Mouse (Mus musculus) erythroblast, adult 5-6 weeks (primary cell): ENCODE measurements at regions not wholly inside any gene's neighbourhood (a gene's known extent, or its start where the extent isn't known, plus 50 kb on each side); places are given as distances from the start of the nearest gene placed in this dataset.

Experiments
- ATAC-seq: replicated peaks from 2 replicates; pipeline ENCODE4 v1.8.0; 2016; ENCODE audit warnings: moderate number of reproducible peaks, mild to moderate bottlenecking, moderate TSS enrichment, inconsistent platforms; ENCODE audit not compliant: poor library complexity, low FRiP score, severe bottlenecking

DNA sequence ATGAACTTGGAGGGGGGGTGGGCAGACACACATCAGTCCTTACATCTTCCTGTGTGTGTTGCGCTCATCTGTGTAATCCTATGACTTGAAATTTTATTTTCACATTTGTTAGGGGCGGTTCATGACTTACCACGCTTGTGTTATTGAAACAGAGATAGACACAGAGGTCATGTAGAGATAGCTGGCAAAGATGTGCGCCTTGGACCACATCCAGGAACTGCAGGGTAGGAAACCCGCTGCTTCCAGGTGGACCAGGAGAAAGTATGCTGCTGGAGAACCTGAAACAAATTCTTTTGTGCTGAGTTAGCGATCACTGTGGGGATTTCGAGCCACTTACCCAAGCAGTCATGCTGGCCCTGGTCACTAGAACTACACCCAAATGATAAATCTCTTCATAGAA is 89.1 kb downstream of the Kcnj2 start:
- ATAC-seq: no peak

- no peak for ATAC-seq
Observed at GRCm38 (mm10) chr11:111155747-111156146, 89.8 kb downstream of the Kcnj2 start.

- no peak for ATAC-seq
Observed at GRCm38 (mm10) chr11:111159299-111159698, 93.3 kb downstream of the Kcnj2 start.

DNA sequence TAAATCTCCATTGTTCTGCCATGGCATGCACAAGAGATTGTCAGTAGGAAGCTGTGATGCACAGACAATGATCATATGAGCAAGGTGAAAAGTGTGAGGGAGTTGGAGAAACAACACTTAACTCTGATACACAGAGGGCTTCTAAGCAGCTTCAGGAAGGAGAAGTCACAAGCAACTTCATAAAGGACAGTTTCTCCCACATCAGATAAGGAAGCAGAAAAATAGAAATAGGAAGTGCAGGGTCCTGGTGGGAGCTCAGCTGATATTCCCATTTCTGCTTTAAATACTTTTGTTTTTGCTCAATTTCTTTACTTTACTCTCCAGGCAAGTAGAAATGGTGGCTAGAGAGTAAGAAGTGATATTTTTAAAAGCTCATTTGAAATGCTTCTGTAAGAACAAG is 98.9 kb downstream of the Kcnj2 start:
- no peak for ATAC-seq

- no peak for ATAC-seq
Observed at GRCm38 (mm10) chr11:111170174-111170800, 104.3 kb downstream of the Kcnj2 start.

DNA sequence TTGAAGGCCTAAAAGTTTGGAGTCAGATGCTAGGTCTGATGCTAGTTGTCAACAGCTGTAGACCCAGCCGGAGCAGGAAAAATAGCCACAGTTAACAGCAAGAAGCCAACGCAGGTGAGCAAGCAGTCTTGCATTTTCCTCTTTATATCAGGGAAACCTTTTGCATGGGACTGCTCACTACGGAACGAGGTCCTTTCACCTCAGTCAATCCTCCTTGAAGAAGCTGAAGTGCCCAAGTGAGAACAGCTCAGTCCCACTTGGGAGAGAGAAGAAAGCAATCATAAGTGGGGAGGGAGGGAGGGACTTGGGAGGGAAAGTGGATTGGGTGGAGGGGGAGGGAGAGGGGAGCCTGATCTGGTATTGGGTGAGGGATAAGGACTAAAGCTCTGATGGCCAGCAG is 107.6 kb downstream of the Kcnj2 start:
- ATAC-seq: no peak

DNA sequence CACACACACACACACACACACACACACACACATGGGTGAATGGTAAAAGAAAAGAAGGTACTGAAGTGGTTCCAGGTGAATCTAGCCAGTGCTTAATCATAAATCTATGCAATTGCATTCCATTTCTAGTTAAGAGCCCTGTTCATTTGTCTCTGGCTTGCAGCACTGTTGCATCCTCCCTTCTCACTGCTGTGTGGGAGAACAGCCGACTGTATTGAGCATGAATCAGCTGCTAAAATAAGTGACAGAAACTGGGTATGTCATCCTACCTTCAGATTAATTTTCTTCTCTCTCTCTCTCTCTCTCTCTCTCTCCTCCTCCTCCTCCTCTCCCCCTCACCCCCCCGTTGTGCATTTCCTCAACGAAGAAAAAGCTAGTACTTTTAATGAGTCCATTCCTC is 109.6 kb downstream of the Kcnj2 start:
- no peak for ATAC-seq

GRCm38 (mm10) chr11:111177516-111177915 is 111.6 kb downstream of the Kcnj2 start:
- no peak for ATAC-seq

DNA sequence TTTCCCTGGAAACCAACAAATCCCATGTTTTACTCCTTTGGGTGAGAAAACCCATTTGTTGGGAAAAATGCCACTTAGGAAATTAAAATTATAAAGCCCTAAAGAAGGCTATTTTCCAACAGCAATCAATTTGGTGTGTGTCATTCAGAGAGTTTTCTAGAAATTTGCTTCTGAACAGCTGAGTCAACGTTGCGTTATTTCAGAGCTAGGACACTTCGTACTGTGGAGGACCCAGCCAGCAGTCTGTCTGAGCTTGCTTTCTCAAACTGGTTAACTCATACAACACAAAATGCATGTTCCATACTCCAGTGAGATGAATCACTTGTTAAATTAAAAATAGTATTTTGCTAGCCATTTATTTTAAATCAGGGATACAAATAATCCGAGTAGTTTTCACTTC is 131.5 kb downstream of the Kcnj2 start:
- no peak for ATAC-seq

DNA sequence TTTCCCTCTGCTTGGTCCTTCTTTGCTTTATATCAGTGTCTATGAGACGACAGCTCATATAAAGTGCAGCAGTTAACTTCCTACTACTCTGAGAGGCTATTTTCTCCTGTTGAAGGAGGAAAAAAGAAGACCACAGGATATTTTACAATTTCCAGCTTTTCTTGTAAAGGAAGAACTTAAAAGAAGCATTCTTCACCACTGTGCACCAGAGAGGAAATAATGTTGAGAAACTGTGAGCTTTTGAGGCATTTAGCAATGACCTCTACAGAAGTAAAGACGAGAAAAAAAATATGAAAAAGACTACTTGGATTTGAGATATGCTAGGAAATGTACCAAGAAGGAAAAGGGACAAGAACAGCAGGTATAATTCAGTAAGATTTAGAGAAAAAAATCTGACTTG is 134.5 kb downstream of the Kcnj2 start:
- no peak for ATAC-seq

DNA sequence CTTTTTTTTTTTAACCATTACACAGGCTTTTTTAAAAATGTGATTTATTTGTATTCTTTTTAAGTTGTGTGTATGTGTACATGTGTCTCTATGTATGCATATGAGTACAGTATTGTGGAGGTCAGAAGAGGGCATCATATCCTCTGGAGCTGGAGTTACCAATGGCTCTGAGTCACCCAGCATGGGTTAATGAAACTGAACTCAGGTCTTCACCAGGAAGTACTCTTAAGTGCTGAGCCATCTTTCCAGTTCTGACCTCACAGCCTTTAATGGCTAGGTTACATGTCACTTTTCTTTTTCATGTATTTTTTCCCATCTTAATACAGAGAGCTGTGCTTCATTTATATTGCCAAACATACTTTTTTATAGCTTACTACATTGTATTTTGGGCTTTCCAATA is 136.8 kb downstream of the Kcnj2 start:
- no peak for ATAC-seq

GRCm38 (mm10) chr11:111210565-111210964 is 144.6 kb downstream of the Kcnj2 start:
- no peak for ATAC-seq

DNA sequence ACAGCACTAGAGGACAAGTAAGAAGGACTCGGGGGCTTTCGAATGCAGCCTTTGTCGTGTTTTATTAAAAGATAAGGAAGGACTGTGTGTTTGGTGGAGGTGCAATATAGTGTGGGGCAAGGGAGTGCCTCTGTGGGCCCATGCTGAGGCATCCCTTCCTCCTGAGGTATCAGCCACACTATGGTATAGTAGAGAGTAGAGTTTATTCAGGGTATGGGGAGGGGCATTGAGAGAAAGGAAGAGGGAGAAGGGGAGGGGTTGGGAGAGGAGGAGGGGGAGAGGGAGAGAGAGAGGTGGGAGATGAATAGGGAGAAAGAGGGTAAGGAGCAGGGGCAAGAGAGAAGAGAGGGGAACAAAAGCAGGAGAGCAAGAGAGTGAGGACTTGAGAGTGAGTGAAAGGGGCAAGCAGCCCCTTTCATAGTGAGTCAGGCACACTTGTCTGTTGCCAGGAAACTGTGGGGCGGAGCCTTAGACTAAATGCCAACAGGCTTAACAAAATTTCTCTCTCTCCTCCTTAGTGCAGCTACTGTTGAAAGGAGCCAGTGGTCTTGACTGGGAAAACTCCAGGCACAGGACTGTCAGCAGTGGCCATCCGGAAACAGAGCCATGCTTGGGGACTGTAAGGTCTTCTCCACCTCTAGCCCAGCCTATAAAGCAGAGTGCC is 146.2 kb downstream of the Kcnj2 start:
- no peak for ATAC-seq

DNA sequence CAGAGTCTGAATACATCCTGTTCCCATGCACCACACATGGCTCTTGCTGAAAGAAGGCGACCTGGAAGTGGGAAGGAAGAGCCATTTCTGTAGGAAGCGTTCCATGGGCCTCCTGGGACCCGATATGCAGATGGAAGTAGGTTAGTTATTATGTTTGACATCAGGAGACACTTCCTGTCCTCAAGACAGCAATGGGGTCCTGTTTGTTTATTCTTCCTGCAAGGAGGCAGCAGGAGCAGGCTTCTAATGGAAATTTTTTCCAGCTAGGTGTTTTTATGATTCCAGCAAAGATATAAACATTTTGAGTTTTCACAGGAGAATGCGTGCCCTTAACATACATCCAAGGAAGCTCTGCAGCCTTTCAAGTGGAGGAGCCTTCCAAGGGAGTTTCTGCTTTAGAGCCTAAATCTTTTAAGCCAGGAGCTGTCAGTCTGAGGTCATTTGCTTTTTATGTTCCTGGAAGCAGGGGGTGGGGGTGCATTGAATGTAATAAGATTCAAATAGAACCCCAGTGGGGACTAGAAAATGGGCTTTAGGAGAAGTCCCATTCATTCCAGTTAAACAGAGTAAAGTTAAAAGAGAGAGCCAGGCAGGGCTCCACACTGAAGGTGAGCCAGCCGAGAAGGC is 146.9 kb downstream of the Kcnj2 start:
- ATAC-seq: no peak

GRCm38 (mm10) chr11:111215006-111215405 is 149.0 kb downstream of the Kcnj2 start:
- no peak for ATAC-seq

- no peak for ATAC-seq
Observed at GRCm38 (mm10) chr11:111223834-111224233, 157.9 kb downstream of the Kcnj2 start.

- no peak for ATAC-seq
Observed at GRCm38 (mm10) chr11:111227305-111227704, 161.3 kb downstream of the Kcnj2 start.

DNA sequence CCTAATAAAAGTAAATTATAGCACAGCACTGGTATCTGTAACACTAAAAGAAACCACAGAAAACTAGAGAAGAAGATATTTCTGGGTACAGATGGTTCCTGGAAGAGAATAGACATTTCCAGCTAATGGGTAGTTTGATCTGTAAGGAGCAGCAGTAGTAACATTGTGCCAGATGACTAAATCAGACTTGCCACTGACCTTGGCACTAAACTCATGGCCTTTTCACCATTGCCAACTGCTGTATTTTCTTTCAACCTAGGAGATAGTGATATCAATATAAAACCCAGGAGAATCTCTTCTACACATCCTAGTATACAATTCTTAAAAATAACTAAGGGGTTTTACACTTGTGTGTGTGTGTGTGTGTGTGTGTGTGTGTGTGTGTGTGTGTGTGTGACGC is 170.8 kb downstream of the Kcnj2 start:
- ATAC-seq: no peak

- no peak for ATAC-seq
Observed at GRCm38 (mm10) chr11:111239784-111240183, 173.8 kb downstream of the Kcnj2 start.

DNA sequence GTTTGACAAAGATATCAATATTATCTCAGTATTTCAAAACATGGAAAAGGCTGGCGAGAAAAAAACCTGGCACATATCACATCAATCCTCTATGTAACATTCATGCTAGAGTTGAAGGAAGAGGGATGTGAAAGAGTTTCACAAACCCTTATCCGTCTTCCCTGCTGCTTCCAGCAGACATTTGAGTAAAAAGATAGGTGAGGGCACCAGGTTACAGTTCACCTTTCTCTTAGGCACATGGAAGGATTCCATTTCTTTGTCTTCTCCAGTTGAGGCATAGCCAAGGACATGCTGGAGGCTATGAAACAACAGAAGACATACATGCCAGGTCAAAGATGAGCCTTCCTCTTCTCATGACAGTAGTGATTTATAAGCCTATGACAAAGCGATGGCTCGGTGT is 186.3 kb downstream of the Kcnj2 start:
- no peak for ATAC-seq

DNA sequence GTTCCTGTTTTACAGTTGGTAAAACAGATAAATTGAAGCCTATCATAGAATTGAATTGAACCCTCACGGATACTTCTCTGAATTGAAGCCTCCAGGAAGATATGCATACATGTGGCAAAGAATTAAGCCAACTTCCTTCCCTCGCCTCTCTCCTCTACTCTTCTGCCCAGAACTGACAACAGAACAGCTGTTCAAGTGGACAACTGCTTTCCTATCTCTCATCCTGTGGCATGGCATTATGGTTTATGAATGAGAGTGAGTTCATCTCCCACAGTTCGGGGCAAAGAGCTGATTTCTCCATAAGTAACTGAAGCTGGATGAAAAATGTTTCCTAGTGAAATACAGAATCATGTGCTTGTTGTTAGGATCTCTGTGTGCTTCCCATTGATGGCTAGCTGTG is 190.6 kb downstream of the Kcnj2 start:
- ATAC-seq: no peak
